Mouse (Mus musculus): ENCODE data around the gene Rftn1. TPM values are rescaled to one million over a fixed set of nuclear protein-coding genes. Genes with fewer than 3 reads are reported as not detected.

The Rftn1 gene
- polyA plus RNA-seq, 2 experiments from 2014 or later: 30.9 to 31.4 TPM

DNA sequence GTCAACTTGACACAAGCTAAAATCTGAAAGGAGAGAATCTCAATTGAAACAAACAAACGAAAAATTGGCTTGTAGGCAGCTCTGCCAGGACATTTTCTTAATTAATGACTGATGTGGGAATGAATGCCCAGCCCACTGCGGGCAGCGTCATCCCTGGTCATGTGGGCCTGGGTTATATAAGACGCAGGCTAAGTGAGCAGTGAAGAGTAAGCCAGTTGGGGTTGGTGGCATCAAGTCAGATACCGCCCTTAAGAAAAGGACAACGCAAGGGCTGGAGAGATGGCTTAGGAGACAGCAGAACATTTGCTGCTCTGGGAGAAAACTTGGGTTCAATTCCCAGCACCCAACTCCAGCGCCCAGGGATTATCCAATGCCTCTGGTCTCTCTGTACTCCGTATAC, 97.6 kb downstream of the Rftn1 start:
- no peak for ATAC-seq

DNA sequence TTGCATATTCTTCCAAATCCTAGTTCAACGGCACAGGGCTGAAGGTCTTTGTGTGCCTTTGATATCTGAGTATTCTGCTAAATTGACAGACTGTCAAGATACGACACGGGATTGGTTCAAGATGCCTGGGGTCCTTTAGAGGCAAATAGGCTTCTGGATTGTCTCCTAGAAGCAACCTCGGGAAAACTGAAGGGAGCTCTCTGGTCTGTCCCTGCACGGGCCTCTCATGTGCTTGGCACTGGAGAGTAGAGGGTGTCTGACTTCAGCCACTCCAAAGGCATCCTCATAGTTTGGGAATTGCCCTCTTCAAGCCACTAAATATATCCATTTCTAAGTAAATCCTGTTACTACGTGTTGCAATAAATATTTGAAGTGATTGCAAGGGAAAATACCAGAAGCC, 98.6 kb downstream of the Rftn1 start:
- no peak for ATAC-seq

DNA sequence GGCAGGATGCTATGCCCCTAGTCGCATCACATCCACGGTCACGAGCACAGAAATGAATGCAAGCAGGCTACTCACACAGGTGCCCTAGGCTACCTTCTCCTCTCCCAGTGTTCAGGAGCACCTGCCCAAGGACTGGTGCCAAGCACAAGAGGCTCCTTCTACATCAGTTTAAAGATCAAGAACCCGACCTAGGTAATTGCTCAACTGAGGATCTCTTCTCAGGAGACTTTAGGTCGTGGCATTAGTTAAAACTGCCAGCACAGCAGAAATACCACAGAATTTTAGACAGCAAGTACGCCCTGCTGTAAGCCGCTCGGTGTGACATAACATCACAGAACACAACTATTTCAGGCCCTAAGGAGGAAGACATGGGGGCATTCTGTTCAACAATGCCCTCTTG, 100.7 kb downstream of the Rftn1 start:
- ATAC-seq: no peak

DNA sequence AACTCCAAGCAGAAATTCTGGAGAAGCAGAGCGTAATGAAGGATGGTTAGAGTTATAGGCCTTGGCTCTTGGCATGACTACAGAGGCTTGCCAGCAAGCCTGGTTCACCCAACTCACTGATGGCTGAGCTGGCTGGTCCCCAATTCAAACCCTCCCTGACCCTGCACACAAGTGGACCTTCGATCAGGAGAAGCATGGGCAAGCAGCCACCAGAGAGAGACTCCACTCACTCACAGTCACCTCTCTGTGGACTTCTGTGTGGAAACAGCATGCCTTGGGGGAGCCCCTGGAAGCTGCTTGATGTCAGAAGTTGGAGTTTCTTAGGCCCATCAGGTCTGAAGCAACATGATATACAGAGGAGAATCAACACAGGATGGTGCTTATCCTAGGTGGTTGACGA, 102.4 kb downstream of the Rftn1 start:
- ATAC-seq: no peak

DNA sequence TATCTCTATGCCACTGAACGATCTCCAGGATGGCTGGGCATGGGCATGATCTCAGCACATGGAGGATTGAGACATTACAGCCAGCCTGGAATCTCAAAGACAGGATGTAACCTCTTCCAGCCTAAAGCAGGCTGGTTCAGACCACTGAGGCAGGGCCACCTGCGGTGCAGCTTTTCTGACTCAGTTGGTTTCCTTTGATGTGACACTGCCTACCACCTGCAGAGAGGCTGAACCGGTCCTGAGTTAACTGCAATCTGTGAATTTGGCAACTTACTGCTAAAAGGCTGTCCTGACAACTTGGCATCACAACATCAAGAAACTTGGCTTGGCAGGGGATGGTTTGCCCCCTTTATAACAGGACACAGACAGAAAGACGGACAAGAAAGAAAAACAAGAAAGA, 103.6 kb downstream of the Rftn1 start:
- no peak for ATAC-seq

DNA sequence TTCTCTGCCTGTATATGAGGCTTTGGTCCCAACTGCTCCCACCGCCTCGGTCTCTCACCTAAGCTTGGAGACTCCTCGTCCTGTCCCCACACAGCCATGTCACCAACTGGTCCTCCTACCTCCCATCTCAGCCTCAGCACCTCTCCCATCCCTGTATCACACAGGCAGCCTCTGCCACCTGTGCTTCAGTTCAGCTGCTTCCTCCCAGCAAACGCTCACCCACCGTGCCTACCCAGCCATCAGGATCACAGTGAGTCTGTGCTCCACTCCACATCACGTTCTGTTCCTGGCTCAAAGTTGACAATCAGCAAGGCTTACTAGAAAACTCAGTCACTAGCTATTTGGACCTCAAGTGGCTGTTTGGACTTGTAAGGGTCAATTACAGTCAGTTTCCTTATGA, 105.8 kb downstream of the Rftn1 start:
- ATAC-seq: no peak

DNA sequence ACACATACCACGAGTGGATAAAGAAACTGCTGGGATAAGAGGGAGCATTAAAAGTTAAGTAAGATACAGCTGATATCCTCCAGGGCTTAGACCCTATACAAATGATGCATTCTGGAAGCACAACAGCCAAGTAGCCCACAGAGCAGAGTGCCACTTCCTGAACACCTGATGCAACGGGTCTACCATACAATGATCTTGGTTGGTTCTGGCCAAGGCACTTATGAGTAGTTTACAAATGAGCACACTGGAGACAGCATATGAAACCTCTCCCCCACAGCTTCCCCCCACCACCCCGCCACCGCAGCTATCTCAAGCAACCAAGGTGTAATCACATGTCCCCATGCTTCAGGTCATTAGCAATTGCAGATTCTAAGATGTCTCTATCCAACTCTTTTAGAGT, 106.5 kb downstream of the Rftn1 start:
- ATAC-seq: peak; percentile 67

DNA sequence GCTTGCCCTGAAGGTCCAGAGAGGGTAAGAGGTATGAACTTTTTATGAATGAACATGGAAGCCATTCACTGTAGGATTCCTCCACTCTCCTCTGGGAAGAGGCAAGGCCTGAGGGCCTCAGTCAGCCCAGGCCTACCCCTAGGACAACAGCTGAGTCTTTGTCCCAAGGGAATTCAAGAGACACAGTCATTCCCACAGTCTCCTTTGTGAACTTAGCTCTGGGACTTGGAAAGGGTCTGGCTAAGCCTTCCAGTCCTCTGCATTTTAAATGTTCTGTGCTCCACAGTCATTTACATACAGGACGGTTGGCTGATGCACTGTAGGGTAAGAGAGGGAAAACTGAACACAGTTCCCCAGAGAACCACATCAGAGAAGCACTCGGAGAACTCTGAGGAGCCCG, 107.5 kb downstream of the Rftn1 start:
- ATAC-seq: no peak

DNA sequence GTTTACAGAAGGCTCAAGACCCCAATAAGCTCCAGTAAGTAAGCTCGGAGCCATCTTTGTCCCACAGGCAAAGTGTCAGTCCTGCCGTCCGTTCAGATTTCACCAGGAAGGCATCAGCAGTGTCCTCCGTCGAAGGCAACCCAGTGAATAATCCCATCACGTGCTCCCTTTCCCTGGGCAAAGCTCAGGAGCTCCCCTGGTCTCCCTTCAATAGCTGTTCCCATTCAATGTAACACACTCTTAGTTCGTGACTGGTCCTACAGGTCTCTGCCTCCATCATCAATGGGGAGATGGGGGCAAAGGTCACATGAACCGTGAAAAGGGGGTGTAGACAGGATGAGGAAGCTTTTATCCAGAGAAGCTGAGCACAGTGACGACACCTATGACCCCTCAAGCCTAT, 108.8 kb downstream of the Rftn1 start:
- ATAC-seq: no peak

DNA sequence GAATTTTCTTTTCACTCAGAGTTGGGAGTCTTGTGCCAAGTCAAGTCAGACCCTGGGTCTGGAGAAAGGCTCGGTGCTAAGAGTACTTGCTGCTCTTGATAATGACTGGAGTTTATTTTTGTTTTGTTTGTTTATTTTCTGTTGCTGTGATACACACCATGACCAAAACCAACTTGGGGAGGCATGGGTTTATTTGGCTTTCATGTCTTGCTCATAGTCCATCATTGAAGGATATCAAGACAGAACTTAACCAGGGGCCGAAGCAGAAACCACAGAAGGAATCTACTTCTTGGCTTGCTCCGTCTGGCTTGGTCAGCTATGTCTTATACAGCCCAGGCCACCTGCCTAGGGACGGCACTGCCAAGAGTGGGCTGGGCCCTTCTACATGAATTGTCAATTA, 109.5 kb downstream of the Rftn1 start:
- ATAC-seq: no peak

DNA sequence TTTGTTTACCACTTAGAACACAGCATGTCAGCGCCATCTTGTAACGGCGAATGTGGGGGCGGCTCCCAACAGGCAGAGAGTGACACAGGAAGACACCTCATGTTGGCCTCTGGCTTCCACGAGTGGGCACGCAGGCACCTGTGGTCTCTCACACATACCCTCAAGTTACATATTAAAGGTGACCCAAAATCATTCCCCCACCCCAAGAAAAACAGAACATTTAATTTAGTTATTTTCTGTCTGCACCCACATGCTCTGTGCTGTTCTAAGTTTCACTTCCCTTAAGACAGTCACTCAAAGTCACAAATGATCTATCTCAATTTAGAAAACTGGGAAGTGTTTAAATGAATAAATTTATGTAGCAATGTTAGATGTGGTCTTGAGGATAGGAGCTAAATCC, 111.7 kb downstream of the Rftn1 start:
- no peak for ATAC-seq

DNA sequence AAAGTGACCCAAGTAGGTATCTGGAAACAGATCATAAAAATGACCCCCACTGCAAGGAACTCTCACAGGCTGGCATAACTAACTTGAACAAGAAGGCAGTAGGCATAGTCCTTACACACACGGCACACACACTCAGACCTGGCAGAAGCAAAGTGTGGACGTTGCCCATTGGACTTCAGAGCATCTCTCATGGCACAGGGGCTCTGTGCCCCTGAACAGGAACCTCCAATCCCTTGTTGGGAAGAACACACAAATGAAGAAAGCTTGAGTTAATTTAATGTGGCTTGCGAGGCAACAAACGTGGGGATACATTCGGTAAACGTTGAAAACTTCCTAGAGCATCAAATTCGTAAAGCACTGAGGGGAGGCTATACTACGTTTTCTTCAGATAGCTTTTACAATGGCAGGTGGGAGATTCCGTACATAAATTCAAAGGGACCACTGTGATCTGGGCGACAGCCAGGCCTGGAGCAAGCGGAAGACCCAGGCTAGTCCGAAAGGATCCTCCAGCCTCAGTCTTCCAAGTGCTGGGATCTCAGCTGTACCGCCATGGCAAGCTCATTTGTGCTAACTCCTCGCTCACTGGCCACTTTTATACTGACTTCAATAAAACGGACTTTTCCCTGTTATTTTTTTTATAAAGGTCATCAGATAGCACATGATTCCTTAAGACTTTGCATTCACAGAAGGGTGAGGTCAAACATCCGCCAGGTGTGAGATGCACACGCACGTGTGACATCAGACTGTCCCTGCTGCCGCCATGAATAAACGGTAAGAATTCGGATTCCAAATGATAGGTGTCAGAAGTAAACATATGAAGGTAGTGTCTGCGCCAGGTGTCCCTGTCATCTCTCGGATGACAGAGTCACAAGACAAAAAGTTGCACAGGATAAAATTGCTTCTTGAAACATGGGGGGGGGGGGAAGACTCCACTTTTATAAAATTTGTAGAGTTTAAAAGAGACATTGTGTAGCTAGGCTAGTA, 117.2 kb downstream of the Rftn1 start:
- ATAC-seq: no peak

DNA sequence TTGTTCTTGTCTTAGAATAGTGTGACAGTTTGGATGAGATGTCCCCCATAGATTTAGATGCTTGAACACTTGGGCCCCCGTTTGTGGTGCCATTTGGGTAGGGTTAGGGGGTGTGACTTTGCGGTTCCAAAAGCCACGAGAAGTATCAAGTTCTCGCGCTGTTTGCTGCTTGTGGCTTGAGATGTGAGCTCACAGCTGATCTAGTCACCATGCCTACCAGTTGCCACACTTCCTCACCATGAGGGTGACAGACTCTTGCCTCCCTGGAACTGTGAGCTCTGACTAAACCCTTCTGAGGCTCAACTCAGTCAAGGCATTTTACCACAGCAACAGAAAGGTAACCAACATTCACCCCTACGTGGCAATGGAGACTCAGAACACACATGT, 118.9 kb downstream of the Rftn1 start:
- ATAC-seq: peak; percentile 90

DNA sequence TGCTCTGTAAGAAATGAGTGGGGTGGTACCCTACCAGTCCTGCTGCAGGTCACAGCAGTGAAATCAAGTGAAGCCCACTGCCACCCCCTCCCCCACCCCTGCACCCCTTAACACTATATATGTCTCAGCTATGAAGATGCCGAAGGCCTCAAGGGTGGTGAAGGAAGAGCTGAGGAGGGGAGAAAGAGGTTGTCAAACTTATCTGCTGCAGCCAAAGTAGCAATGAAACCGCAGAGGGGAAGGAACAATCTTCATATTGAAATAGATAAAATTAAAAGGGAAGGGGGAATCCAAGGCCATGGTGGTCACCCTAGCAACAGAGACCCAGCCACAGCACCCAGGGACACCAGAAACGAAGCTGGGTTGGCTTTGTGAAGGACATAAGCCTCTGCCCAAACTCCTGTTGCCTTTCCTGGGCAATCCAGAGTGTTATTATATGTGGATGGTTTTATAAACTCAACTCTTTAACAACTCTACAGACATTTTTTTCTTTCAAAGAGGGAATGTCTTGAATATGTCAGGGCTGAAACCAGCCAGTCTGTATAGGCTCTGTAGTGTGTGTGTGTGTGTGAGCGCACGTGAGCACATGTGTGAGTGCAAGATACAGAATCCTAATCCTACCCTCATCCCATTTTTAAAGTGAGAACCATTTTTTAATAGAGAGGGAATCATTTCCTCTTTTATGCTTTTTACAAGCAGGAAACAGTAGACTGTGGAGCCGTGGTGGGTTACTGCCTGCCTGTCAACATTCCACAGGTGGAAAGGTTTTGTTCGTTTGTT, 119.5 kb downstream of the Rftn1 start:
- ATAC-seq: no peak

DNA sequence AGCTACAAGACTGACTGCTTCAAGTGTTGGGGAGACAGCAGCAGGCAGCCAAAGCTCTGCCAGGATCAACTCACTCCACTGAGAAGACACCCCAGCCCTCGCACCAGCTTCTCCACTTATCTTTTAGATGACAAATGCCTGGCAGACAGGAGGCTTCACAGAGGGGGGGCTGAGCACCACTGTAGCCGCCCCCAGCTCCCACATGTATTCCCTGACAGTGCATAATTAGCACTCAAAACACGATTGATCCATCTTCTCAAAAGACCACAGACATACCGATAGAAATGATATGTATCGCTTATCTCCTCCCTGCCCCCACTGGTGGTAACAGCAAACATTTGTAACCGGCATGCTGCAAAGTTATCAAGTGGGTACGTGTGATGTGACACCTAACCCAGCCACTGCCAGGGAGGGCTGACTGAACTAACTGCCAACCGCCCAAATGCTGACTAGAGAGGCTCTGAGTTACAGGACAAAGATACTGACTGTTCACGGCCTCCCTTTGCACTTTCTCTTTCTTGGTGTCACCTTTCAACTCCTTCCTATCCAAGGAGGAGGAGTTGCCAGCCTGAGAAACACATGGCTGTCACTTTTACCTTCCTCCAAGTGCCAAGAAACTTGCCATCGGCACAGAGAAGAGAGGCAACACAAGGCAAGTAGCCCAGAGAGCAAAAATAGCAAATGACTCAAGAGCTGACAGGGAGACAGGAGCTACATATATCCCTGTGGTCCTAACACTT, 120.4 kb downstream of the Rftn1 start:
- no peak for ATAC-seq

DNA sequence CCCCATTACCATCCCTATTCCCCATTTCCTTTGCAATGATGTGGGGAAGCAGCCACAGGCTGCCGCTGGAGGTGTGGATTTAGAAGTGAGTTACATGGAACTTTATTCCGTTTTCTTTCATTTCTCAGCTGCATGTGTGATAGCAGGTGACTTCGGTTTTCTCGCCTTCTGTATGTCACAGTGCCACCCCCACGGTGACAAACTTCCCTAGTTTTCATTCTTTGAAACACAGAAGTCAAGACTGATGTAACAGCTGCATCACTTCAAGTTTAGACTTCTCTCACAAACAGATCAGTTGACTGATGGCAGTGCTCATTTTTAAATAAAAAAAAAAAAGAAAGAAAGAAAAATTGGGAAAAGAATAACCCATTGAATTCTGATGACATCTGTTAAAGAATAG, 121.3 kb downstream of the Rftn1 start:
- ATAC-seq: no peak

DNA sequence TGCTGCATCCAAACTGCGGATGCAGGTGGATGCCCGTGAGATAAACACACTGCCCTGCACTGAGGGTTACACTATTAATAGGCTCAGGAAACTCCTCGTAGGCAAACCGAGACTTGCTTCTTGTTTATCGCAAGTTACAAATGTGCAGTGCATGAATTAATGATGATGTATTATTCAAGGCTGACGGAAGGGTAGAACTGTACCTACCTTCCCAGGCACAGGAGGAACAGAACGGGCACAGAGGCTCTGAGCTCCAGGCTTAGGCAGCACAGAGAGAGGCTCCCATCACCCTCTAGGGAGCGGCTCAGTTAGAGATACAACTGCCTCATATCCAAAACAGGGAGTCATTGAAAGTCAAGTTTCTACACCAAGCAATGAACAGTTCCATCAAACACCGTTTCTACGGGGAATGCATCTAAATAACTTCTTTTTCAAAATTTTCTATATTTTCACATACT, 121.8 kb downstream of the Rftn1 start:
- ATAC-seq: no peak

DNA sequence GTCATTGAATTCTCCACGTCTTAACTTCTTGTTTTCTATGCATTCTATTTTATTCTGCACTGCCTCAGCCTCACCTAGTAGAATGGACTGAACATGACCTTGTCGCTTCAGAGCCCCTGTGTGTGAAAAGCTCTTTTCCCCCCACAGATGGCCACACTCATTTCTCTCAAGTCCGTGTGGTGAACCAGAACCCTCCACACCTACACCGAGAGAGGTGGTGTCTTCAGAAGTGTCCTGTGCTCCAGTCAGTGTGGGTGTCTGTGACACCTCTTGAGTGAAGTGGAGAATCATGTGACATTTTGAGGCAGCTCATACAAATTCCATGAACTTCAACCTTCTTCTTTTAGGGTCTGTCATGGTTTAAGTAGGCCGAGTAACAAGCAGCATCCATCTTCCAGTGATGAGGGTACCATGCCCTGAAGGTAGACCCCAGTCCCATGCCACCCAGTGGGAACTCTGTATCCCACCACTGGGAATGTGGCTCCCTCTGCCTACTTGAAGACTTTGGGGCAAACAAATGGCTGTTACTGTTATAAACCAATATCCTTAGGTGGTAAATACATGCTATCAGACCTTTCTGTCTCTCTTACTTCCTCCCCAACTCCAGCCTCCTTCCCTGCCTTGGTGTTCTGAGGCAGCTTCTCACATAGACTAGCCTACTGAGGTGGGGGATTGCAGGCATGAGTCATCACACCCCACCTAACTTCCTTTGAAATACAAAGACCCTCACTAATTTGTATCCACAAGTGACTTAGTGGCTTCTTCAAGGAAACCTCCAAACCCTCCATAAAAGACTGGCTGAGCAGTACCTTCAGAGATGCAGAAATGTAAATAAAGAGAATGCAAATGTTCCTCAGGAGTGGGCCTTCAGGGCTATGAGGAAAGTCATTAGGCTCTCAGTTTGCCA, 122.4 kb downstream of the Rftn1 start:
- ATAC-seq: no peak

DNA sequence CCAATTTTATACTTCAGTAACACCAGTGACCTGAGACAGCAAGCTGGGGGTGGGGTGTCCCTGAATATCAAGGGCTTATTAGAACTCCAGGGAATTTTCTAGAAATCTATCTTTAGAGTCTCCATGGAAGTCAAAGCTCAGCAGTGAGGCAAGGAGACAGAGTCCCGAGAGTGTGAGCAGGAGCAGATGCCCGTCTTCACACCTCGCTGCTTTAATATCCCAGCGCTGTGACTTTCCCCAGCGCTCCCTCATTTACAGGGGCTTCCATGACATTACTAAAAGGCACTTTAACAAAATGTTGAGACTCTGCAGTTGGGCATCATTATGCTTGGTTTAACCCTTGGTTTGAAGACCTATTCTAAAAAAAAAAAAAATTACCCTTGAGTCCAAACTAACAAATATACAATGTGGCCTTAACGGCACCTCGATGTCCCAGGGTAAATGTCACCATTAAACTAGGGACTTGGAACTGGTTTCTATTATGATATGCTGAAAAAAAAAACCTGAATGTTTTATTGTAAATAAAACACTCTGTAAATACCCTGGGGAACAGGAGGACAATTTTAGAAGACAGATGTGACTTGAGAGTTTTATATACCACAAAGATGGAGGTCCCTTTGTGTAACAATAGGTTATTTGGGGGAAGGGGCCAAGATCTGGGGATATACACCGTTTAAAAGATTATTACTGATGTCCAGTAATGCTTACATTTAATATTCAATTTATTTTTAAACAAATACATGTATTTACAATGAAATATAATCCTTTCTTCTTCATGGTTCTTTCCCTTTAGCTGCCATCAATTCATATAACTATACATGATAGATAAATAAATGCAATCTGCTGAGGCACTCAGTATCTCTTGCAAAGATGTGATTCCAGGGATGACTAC, 123.4 kb downstream of the Rftn1 start:
- no peak for ATAC-seq

DNA sequence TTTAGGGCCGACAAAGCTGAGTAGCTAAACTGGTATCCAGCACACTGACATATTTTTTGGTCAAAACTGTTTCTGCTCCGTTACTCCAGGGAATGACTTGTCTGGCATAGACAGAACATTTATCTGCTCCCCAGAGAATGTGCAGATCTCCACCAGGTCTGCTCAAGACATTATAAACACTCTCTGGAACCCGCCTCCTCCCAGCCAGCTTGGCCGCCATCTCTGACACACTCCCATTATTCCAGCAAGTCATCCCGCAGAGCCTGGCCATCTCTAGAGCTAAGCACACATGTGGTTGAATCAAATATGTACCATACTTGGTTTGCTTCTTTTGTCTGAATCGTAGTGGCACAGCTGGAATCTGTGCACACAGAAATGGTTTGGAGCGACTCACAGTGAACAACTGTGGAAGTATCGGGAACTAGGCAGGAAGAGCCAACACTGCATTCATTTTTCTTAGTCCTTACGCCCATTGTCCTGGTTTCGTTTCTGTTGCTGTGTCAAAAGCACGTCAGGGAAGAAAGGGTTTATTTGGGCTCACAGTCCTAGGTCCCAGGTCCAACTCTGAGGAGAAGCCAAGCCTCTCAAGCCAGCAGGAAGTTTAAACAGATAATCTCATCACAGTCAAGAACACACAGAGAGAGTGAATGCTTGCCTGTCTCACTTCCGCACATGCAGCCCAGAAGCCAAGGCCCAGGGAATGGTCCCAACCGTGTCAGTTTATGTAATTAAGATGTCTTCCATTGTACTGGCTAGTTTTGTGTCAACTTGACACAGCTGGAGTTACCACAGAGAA, 126.4 kb downstream of the Rftn1 start:
- ATAC-seq: no peak

Data from activated CD4-positive, CD25-positive, alpha-beta regulatory T cell, adult 4 months (primary cell).